Mouse (Mus musculus) neural tube, embryonic 13.5 days (tissue): Measurements from ENCODE around the gene Actn1. TPM values are rescaled to one million over a fixed set of nuclear protein-coding genes. Genes with fewer than 3 reads are reported as not detected.

Experiments
- ATAC-seq: fragments of 200-750 bp; cut with Nextera tagmentation; 2 replicates; pipeline ENCODE4 v1.8.0; 2017; ENCODE audit warnings: low read depth, mild to moderate bottlenecking, moderate TSS enrichment, moderate library complexity
- H3K27ac ChIP-seq: fragments of 300-500 bp; sonication (generic); replicated peaks from 2 replicates; pipeline ENCODE4 v1.5.1; 2015; ENCODE audit warnings: moderate library complexity, mild to moderate bottlenecking, inconsistent platforms
- H3K27me3 ChIP-seq: fragments of 300-500 bp; sonication (generic); 2 replicates; pipeline ENCODE4 v1.6.1; 2015; ENCODE audit warnings: mild to moderate bottlenecking, inconsistent platforms
- H3K36me3 ChIP-seq: fragments of 300-500 bp; sonication (generic); 2 replicates; pipeline ENCODE4 v1.6.1; 2015; ENCODE audit warnings: mild to moderate bottlenecking, inconsistent platforms
- H3K4me1 ChIP-seq: fragments of 300-500 bp; sonication (generic); replicated peaks from 2 replicates; pipeline ENCODE4 v1.6.1; 2015; ENCODE audit warnings: inconsistent platforms
- H3K4me2 ChIP-seq: fragments of 300-500 bp; sonication (generic); 2 replicates; pipeline ENCODE4 v1.6.1; 2015; ENCODE audit warnings: inconsistent platforms, mild to moderate bottlenecking, moderate library complexity
- H3K4me3 ChIP-seq: fragments of 300-500 bp; sonication (generic); 2 replicates; pipeline ENCODE4 v1.5.1; 2015; ENCODE audit warnings: mild to moderate bottlenecking, inconsistent platforms
- H3K9ac ChIP-seq: fragments of 300-500 bp; sonication (generic); 2 replicates; pipeline ENCODE4 v1.6.1; 2015; ENCODE audit warnings: moderate library complexity, mild to moderate bottlenecking, inconsistent platforms
- H3K9me3 ChIP-seq: fragments of 300-500 bp; sonication (generic); 2 replicates; pipeline ENCODE4 v1.6.1; 2016; ENCODE audit warnings: inconsistent platforms
- WGBS: fragments of 180-500 bp; shearing (Covaris S2); methylation state at CpG from one replicate; pipeline ENCODE4 v1.1.7; 2015; 5-methylcytosine and 5-hydroxymethylcytosine counted together
- polyA plus RNA-seq: library from polyadenylated mRNA; unstranded; fragments of >200 nt; fragmentation: Nextera tagmentation; extraction: Ambion mirVana; gene quantifications from 2 replicates; pipeline ENCODE4 v1.2.1, GENCODE M21; 2015

The Actn1 gene
- polyA plus RNA-seq, 1 experiment from 2014 or later, result 8.8 TPM

GRCm38 (mm10) chr12:80164526-80164925 lies 95.6 kb downstream of the Actn1 start:
- Histone ChIP-seq H3K27me3 (no peaks in the 10 kb centered on the region), H3K4me2 (no peak overlapping the region), H3K4me3 (no peak overlapping the region), H3K36me3 (no peaks in the 10 kb centered on the region), H3K9me3 (no peaks in the 10 kb centered on the region), H3K9ac (no peak overlapping the region), H3K4me1 (peaks cover 20% of the 10 kb centered on the region), H3K27ac (no peak overlapping the region)
- WGBS, result 94% methylated on average over 8 of the region's 8 CpGs
- no peak for ATAC-seq

GRCm38 (mm10) chr12:80162448-80162847 lies 97.7 kb downstream of the Actn1 start:
- WGBS, result 78% methylated on average over 3 of the region's 3 CpGs
- Histone ChIP-seq H3K27ac (no peak overlapping the region), H3K4me1 (peaks cover 13% of the 10 kb centered on the region), H3K9ac (no peak overlapping the region), H3K4me3 (no peak overlapping the region), H3K9me3 (no peaks in the 10 kb centered on the region), H3K27me3 (no peaks in the 10 kb centered on the region), H3K36me3 (no peaks in the 10 kb centered on the region), H3K4me2 (no peak overlapping the region)
- ATAC-seq, result no peak

- Histone ChIP-seq H3K27ac (no peak overlapping the region), H3K27me3 (no peaks in the 10 kb centered on the region), H3K4me1 (no peaks in the 10 kb centered on the region), H3K9me3 (no peaks in the 10 kb centered on the region), H3K4me2 (no peak overlapping the region), H3K4me3 (no peak overlapping the region), H3K9ac (no peak overlapping the region), H3K36me3 (no peaks in the 10 kb centered on the region)
- no peak for ATAC-seq
- WGBS, result 12% methylated on average over 5 of the region's 5 CpGs
Measured at GRCm38 (mm10) chr12:80157675-80158074, 102.5 kb downstream of the Actn1 start.

DNA sequence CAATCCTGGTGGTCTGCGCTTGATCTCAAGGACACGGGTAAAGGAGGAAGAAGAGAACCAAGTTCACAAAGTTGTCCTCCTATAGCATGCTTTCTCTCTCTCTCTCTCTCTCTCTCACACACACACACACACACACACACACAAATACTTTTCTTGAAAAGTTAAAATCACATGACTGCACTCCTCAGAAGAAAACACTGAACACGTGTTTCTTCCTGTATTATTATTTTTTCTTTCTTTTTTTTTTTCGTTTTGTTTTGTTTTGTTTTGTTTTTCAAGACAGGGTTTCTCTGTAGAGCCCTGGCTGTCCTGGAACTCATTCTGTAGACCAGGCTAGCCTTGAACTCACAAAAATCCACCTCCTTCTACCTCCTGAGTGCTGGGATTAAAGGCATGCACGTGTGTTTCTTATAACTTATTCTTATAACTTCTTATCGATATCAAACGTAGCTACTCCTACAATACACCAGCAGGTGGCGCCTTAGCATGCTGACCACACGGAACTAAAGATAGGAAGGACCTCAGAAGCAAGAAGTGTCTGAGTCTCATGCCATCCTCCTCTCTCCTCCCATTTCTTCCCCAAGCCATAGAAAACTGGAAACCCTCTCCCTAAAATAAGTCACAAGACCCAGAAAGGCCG lies 106.4 kb downstream of the Actn1 start:
- Histone ChIP-seq H3K9me3 (0 out of 2 replicates have a peak, but pooled peaks cover 6% of the 10 kb centered on the region), H3K27me3 (no peaks in the 10 kb centered on the region), H3K4me1 (no peaks in the 10 kb centered on the region), H3K9ac (no peak overlapping the region), H3K4me3 (no peak overlapping the region), H3K27ac (no peak overlapping the region), H3K4me2 (no peak overlapping the region), H3K36me3 (no peaks in the 10 kb centered on the region)
- no peak for ATAC-seq
- WGBS, result 45% methylated on average over 10 of the region's 10 CpGs

DNA sequence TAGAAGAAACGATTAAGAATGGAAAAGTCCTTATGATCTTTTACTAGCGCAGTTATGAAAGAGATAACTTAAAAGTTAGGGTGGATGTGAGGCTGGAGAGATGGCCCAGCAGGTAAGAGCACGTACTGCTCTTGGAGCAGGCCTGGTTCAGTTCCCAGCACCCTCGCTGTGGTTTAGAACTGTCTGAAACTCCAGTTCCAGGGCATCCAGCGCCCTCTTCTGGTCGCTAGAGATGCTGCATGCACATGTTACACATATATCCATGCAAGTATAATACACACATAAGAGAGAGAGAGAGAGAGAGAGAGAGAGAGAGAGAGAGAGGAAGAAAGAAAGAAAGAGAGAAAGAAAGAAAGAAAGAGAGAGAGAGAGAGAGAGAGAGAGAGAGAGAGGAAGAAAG lies 107.1 kb downstream of the Actn1 start:
- Histone ChIP-seq H3K27me3 (no peaks in the 10 kb centered on the region), H3K4me3 (no peak overlapping the region), H3K4me1 (no peaks in the 10 kb centered on the region), H3K27ac (no peak overlapping the region), H3K36me3 (no peaks in the 10 kb centered on the region), H3K9ac (no peak overlapping the region), H3K4me2 (no peak overlapping the region), H3K9me3 (0 out of 2 replicates have a peak, but pooled peaks cover 6% of the 10 kb centered on the region)
- WGBS, result 79% methylated on average over 6 of the region's 6 CpGs
- ATAC-seq, result no peak

DNA sequence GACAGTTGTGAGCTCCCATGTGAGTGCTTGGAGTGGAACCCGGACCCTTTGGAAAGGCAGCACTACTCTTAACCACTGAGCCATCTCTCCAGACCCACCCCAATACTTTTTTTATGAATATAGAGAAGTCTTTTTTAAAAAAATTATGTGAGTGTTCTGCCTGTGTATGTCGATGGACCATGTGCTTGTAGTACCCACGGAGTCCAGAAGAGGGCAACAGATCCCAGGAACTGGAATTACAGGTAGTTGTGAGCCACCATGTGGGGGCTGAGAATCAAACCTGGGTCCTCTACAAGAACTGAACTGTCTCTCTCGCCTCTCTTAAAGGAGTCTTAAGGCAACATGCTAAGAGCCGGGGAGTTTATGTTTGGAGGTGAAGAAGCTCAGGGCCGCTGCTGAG lies 108.3 kb downstream of the Actn1 start:
- 94% methylated on average over 6 of the region's 6 CpGs for WGBS
- Histone ChIP-seq H3K27ac (no peak overlapping the region), H3K27me3 (no peaks in the 10 kb centered on the region), H3K4me2 (no peak overlapping the region), H3K4me1 (peaks cover 3% of the 10 kb centered on the region; the same call in 1 of the 2 replicates), H3K4me3 (no peak overlapping the region), H3K9ac (no peak overlapping the region), H3K9me3 (0 out of 2 replicates have a peak, but pooled peaks cover 6% of the 10 kb centered on the region), H3K36me3 (no peaks in the 10 kb centered on the region)
- ATAC-seq, result no peak

DNA sequence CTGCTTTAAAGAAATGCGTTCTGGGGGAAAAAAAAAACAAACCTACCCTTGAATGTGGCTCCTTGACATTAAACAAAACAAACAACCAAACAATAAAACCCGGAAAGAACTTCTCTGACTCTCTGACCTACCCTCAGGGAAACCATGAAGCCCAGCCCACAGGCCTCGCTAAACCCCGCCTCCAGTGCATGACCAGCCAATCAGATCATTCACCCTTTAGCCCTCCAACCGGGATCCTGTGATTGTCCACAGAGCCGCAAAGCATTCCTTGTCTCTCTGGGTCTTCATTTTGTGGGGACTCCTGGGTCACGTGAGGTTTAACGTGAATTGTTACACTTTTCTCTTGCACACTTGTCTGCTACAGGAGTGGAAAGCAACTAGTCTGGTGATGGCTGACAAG lies 109.5 kb downstream of the Actn1 start:
- H3K4me3 ChIP-seq, result no peak overlapping the region

GRCm38 (mm10) chr12:80147563-80148214 lies 112.5 kb downstream of the Actn1 start:
- 0 out of 2 replicates have a peak, but pooled peaks have one; percentile 20 for ATAC-seq
- peaks cover 12% of the 10 kb centered on the region for H3K4me1 ChIP-seq
- H3K9me3 ChIP-seq, result 0 out of 2 replicates have a peak, but pooled peaks cover 6% of the 10 kb centered on the region
- no peaks in the 10 kb centered on the region for H3K36me3 ChIP-seq
- H3K9ac ChIP-seq, result no peak overlapping the region
- no peak overlapping the region for H3K4me2 ChIP-seq
- H3K27ac ChIP-seq, result no peak overlapping the region
- H3K27me3 ChIP-seq, result no peaks in the 10 kb centered on the region
- 88% methylated on average over 11 of the region's 11 CpGs for WGBS
- H3K4me3 ChIP-seq, result no peak overlapping the region

More for the DNA sequence above, 109.5 kb downstream of the Actn1 start:
- H3K27me3 ChIP-seq, result no peaks in the 10 kb centered on the region
- no peak overlapping the region for H3K9ac ChIP-seq
- 0 out of 2 replicates have a peak, but pooled peaks cover 6% of the 10 kb centered on the region for H3K9me3 ChIP-seq
- no peaks in the 10 kb centered on the region for H3K36me3 ChIP-seq
- H3K4me2 ChIP-seq, result no peak overlapping the region
- no peak overlapping the region for H3K27ac ChIP-seq
- no peak for ATAC-seq
- 24% methylated on average over 8 of the region's 8 CpGs for WGBS
- H3K4me1 ChIP-seq, result peaks cover 12% of the 10 kb centered on the region

DNA sequence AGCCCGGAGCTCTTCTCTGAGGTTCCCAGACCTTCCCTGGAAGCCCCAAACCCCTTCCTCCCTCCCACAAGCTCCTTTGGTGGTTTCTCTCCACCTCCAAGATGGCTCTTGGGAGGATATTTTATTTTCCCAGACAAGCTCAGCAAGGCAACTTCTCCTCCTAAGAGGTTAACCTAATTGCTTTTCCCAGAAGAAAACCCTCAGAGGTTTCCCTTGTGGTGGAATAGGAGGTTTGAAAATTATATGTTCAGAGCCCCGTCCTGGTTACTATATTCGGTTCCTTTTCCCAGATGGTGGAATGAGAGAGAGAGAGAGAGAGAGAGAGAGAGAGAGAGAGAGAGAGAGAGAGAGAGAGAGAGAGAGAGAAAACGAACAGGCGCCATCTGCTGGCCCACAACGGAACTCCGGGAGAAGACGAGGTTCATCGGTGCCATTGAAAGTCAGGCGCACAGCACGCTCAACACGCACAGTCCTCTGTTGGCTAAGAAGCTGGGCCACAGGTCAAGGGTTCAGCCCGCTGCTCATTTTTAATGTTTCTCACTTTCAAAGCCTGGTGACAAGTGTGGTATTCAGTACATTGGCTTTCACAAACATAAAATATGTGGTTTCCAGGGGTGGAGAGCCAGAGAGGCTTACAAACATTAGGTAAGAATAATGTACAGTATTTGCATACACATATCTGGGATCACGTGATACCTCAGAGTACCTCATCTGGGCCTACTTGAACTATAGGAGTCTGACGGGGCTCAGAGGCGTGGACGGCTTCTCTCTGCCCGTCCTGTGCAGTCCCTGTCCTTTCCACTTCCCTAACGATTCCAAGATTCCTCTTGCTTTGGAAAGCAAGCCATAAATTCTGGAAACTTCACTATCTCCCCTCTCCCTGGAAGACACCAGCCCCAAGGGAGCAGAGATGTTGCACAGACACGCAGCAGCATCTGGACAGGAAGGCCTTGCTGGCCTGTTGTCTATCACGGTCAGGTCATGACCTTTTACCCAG lies 113.6 kb downstream of the Actn1 start:
- no peaks in the 10 kb centered on the region for H3K36me3 ChIP-seq
- 0 out of 2 replicates have a peak, but pooled peaks have one; percentile 36 for ATAC-seq
- H3K9me3 ChIP-seq, result no peaks in the 10 kb centered on the region
- H3K27me3 ChIP-seq, result no peaks in the 10 kb centered on the region
- H3K9ac ChIP-seq, result no peak overlapping the region
- 31% methylated on average over 21 of the region's 21 CpGs for WGBS
- no peak overlapping the region for H3K27ac ChIP-seq
- peaks cover 12% of the 10 kb centered on the region for H3K4me1 ChIP-seq
- no peak overlapping the region for H3K4me2 ChIP-seq
- no peak overlapping the region for H3K4me3 ChIP-seq

GRCm38 (mm10) chr12:80145365-80145764 lies 114.8 kb downstream of the Actn1 start:
- Histone ChIP-seq H3K27ac (no peak overlapping the region), H3K4me3 (no peak overlapping the region), H3K9me3 (no peaks in the 10 kb centered on the region), H3K27me3 (no peaks in the 10 kb centered on the region), H3K4me1 (peaks cover 12% of the 10 kb centered on the region), H3K36me3 (no peaks in the 10 kb centered on the region), H3K9ac (no peak overlapping the region), H3K4me2 (no peak overlapping the region)
- no peak for ATAC-seq
- WGBS, result 17% methylated on average over 8 of the region's 8 CpGs

DNA sequence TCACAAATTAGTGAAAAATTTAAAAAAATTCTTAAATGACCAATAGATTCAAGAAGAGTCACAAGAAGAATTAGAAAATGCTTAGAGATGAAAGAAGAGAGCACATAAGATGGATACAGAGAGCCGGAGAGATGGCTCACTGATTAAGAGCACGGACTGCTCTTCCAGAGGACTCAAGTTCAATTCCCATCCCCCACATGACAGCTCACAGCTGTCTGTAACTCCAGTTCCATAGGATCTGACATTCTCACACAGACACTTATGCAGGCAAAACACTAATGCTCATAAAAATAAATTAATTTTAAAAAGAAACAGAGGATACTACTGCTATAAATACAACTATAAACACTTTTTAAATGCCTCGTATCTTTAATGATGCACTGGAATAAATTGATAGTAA lies 115.3 kb downstream of the Actn1 start:
- no peaks in the 10 kb centered on the region for H3K27me3 ChIP-seq
- H3K4me2 ChIP-seq, result no peak overlapping the region
- H3K27ac ChIP-seq, result no peak overlapping the region
- no peak overlapping the region for H3K9ac ChIP-seq
- no peak overlapping the region for H3K4me3 ChIP-seq
- WGBS, result 63% methylated on average over 3 of the region's 3 CpGs
- no peaks in the 10 kb centered on the region for H3K9me3 ChIP-seq
- peaks cover 12% of the 10 kb centered on the region for H3K4me1 ChIP-seq
- no peak for ATAC-seq
- H3K36me3 ChIP-seq, result no peaks in the 10 kb centered on the region

- H3K9me3 ChIP-seq, result no peaks in the 10 kb centered on the region
- no peak for ATAC-seq
- peaks cover 8% of the 10 kb centered on the region for H3K4me1 ChIP-seq
- H3K27ac ChIP-seq, result no peak overlapping the region
- H3K36me3 ChIP-seq, result no peaks in the 10 kb centered on the region
- 25% methylated on average over 7 of the region's 7 CpGs for WGBS
- no peaks in the 10 kb centered on the region for H3K27me3 ChIP-seq
- no peak overlapping the region for H3K4me2 ChIP-seq
- H3K4me3 ChIP-seq, result no peak overlapping the region
- H3K9ac ChIP-seq, result no peak overlapping the region
Measured at GRCm38 (mm10) chr12:80141470-80141869, 118.7 kb downstream of the Actn1 start.
